Mouse (Mus musculus): ENCODE results near the gene Htr1f.

Gene Htr1f

DNA sequence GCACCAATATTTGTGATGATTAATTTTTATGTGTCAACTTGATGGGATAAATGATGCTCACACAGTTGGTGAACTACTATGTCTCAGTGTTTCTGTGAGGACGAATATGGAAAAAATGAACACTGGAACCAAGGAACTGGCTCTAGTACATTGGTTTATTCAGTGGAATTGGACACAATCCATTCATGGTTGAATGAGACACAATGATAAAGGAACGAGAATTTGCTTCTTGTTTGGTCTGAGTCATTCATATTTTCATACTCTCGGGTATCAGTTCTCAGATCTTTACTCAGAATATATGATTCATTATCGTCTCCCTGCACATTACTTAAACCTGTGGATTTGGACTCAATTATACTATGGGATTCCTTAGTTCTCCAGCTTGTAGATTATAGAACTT, 90.4 kb downstream of the Htr1f start:
- no peak for DNase-seq (ENCODE audit: low read depth, low spot score)

GRCm38 (mm10) chr16:65001993-65002821, 103.4 kb downstream of the Htr1f start:
- no peak for DNase-seq (ENCODE audit: low read depth, low spot score)
- Histone ChIP-seq H3K36me3 (ENCODE audit: control insufficient read depth, insufficient read depth, low read length, poor library complexity, severe bottlenecking) (no peaks in the 10 kb centered on the region), H3K27me3 (ENCODE audit: control insufficient read depth, insufficient read depth, low read length, poor library complexity, severe bottlenecking) (no peaks in the 10 kb centered on the region; the same call in 1 of the 2 replicates)

More for the DNA sequence above, 90.4 kb downstream of the Htr1f start:
- Histone ChIP-seq H3K27me3 (ENCODE audit: control insufficient read depth, insufficient read depth, low read length, poor library complexity, severe bottlenecking) (no peaks in the 10 kb centered on the region), H3K36me3 (ENCODE audit: control insufficient read depth, insufficient read depth, low read length, poor library complexity, severe bottlenecking) (no peaks in the 10 kb centered on the region)

- no peaks in the 10 kb centered on the region for H3K36me3 ChIP-seq (ENCODE audit: control insufficient read depth, insufficient read depth, low read length, poor library complexity, severe bottlenecking)
- H3K27me3 ChIP-seq (ENCODE audit: control insufficient read depth, insufficient read depth, low read length, poor library complexity, severe bottlenecking), result no peaks in the 10 kb centered on the region
- DNase-seq (ENCODE audit: low read depth, low spot score), result no peak
Observed at GRCm38 (mm10) chr16:64989279-64989800, 116.3 kb downstream of the Htr1f start.

- DNase-seq (ENCODE audit: low read depth, low spot score), result no peak
Observed at GRCm38 (mm10) chr16:64987564-64987963, 118.1 kb downstream of the Htr1f start.

DNA sequence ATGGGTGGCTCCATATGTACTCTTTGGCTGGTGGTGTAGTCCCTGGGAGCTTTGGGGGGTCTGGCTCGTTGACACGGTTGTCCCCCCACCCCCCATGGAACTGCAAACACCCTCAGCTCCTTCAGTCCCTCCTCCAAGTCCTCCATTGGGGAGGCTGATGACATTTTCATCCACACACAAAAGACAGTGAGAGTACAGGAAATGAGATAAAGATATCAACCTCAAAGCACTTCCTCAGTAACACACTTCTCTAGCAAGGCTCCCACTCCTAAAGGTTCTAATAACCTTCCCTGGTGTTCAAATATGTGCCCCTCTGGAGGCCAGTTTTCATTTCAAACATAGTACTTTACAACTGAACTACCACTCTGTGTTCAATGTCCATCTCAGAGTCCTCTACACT, 118.6 kb downstream of the Htr1f start:
- no peaks in the 10 kb centered on the region for H3K27me3 ChIP-seq (ENCODE audit: control insufficient read depth, insufficient read depth, low read length, poor library complexity, severe bottlenecking)
- no peak for DNase-seq (ENCODE audit: low read depth, low spot score)
- no peaks in the 10 kb centered on the region for H3K36me3 ChIP-seq (ENCODE audit: control insufficient read depth, insufficient read depth, low read length, poor library complexity, severe bottlenecking)

More at GRCm38 (mm10) chr16:64987564-64987963, 118.1 kb downstream of the Htr1f start:
- Histone ChIP-seq H3K36me3 (ENCODE audit: control insufficient read depth, insufficient read depth, low read length, poor library complexity, severe bottlenecking) (no peaks in the 10 kb centered on the region), H3K27me3 (ENCODE audit: control insufficient read depth, insufficient read depth, low read length, poor library complexity, severe bottlenecking) (no peaks in the 10 kb centered on the region)

DNA sequence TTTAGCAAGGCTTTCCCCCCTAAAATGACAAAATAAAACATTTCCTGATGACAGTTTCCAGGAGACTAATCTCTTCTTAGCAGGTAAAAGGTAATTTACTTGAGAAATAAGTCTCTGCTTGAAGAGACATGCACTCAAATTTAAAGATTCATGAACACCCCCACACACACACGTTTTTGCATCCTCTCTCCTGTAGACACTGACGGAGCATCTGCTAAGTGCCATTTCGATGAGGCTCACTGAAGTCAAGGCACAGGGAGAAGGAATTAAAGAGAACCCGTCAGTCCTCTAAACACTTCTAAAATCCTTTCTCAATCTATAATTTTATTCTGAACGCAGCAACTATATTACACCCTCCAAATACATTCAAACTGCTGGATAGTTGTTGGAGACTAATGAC, 131.0 kb downstream of the Htr1f start:
- Histone ChIP-seq H3K27me3 (ENCODE audit: control insufficient read depth, insufficient read depth, low read length, poor library complexity, severe bottlenecking) (no peaks in the 10 kb centered on the region), H3K36me3 (ENCODE audit: control insufficient read depth, insufficient read depth, low read length, poor library complexity, severe bottlenecking) (no peaks in the 10 kb centered on the region)
- no peak for DNase-seq (ENCODE audit: low read depth, low spot score)

DNA sequence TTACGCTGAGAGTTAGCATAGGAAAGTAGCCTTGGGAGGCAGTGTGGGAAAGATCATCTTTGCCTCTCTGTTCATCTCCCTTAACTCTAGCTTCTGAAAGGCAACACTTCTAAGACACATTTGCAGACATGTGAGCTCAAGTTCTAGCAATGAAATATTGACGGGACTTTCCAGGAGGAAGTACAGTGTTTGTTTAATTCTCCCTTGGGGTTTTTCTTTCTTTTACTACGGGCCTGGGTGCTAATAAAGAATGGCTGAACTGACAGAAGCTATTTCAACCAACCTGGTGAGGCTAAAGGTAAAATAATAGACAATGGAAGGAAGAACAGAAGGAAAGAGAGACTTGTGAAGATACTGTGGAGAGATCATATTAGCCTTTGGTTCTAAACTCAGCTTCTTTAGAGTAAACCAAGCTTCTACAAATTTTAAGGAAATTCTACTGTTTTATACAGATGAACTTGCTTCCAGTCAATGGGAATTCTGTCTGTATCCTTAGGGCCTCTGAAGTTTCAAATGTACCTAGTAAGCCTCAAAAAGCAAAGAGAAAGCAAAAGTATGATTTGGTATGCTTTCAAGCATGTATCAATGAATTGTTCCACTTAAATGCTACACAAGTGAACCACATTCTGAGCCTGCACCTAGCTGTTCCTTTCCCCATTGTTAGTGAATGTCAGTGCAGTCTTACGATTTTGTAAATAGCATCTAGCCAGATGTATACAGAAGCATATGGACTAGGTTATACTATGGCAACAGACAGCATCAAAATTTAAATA, 131.9 kb downstream of the Htr1f start:
- Histone ChIP-seq H3K36me3 (ENCODE audit: control insufficient read depth, insufficient read depth, low read length, poor library complexity, severe bottlenecking) (no peaks in the 10 kb centered on the region), H3K27me3 (ENCODE audit: control insufficient read depth, insufficient read depth, low read length, poor library complexity, severe bottlenecking) (no peaks in the 10 kb centered on the region)
- peak; percentile 63 for DNase-seq (ENCODE audit: low read depth, low spot score)

- H3K27me3 ChIP-seq (ENCODE audit: control insufficient read depth, insufficient read depth, low read length, poor library complexity, severe bottlenecking), result no peaks in the 10 kb centered on the region
- DNase-seq (ENCODE audit: low read depth, low spot score), result peak; percentile 21
- H3K36me3 ChIP-seq (ENCODE audit: control insufficient read depth, insufficient read depth, low read length, poor library complexity, severe bottlenecking), result no peaks in the 10 kb centered on the region
Observed at GRCm38 (mm10) chr16:64961690-64962089, 144.0 kb downstream of the Htr1f start.

- no peaks in the 10 kb centered on the region for H3K27me3 ChIP-seq (ENCODE audit: control insufficient read depth, insufficient read depth, low read length, poor library complexity, severe bottlenecking)
- DNase-seq (ENCODE audit: low read depth, low spot score), result peak; percentile 60
- no peaks in the 10 kb centered on the region for H3K36me3 ChIP-seq (ENCODE audit: control insufficient read depth, insufficient read depth, low read length, poor library complexity, severe bottlenecking)
Observed at GRCm38 (mm10) chr16:64941646-64942195, 163.9 kb downstream of the Htr1f start.

- no peaks in the 10 kb centered on the region for H3K27me3 ChIP-seq (ENCODE audit: control insufficient read depth, insufficient read depth, low read length, poor library complexity, severe bottlenecking)
- DNase-seq (ENCODE audit: low read depth, low spot score), result peak; percentile 18
- no peaks in the 10 kb centered on the region for H3K36me3 ChIP-seq (ENCODE audit: control insufficient read depth, insufficient read depth, low read length, poor library complexity, severe bottlenecking)
Observed at GRCm38 (mm10) chr16:64934793-64935192, 170.9 kb downstream of the Htr1f start.

GRCm38 (mm10) chr16:64934011-64934410, 171.6 kb downstream of the Htr1f start:
- H3K27me3 ChIP-seq (ENCODE audit: control insufficient read depth, insufficient read depth, low read length, poor library complexity, severe bottlenecking), result no peaks in the 10 kb centered on the region
- DNase-seq (ENCODE audit: low read depth, low spot score), result no peak
- no peaks in the 10 kb centered on the region for H3K36me3 ChIP-seq (ENCODE audit: control insufficient read depth, insufficient read depth, low read length, poor library complexity, severe bottlenecking)

GRCm38 (mm10) chr16:64923500-64923899, 182.2 kb downstream of the Htr1f start:
- no peaks in the 10 kb centered on the region for H3K27me3 ChIP-seq (ENCODE audit: control insufficient read depth, insufficient read depth, low read length, poor library complexity, severe bottlenecking)
- no peaks in the 10 kb centered on the region for H3K36me3 ChIP-seq (ENCODE audit: control insufficient read depth, insufficient read depth, low read length, poor library complexity, severe bottlenecking)
- DNase-seq (ENCODE audit: low read depth, low spot score), result no peak

DNA sequence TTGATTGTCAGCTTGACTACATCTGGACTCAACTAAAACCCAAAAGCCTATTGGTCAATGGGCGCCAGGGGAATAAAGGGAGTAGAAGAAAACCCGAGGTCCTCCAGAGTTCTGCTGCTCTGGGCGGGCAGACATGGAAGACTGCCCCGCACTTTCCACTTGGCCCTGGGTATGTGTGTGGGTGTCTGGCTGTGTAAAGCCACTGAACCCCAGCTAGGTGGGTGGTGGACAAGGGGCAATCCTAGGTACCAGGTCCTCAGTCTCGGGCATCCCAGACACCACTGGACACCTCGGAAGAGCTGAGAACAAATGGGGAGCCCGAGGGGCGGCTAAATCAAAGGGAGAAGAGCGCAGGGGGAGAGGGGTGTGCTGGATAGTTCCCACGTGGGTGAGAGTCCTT, 196.9 kb downstream of the Htr1f start:
- no peaks in the 10 kb centered on the region for H3K36me3 ChIP-seq (ENCODE audit: control insufficient read depth, insufficient read depth, low read length, poor library complexity, severe bottlenecking)
- H3K27me3 ChIP-seq (ENCODE audit: control insufficient read depth, insufficient read depth, low read length, poor library complexity, severe bottlenecking), result no peaks in the 10 kb centered on the region
- DNase-seq (ENCODE audit: low read depth, low spot score), result no peak

DNA sequence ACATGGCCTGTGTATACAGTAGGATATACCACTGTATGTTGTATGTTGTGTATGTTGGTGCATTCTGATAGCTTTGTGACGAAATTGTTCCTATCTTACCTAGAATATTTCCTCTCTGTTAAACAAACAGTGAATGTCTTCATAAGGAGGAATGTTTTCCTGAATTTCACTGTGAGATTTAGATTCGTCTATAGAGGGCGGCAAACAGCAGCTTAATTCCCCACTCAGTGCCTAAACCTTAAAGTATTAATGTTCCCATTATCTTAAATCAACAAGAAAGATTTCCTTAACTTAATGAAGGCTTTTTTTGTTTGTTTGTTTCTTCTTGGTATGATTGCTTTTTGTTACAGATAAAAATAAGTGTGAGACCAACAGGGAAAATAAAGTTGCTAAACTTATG, 198.5 kb downstream of the Htr1f start:
- no peaks in the 10 kb centered on the region for H3K36me3 ChIP-seq (ENCODE audit: control insufficient read depth, insufficient read depth, low read length, poor library complexity, severe bottlenecking)
- DNase-seq (ENCODE audit: low read depth, low spot score), result peak; percentile 27
- no peaks in the 10 kb centered on the region for H3K27me3 ChIP-seq (ENCODE audit: control insufficient read depth, insufficient read depth, low read length, poor library complexity, severe bottlenecking)

- no peaks in the 10 kb centered on the region for H3K36me3 ChIP-seq (ENCODE audit: control insufficient read depth, insufficient read depth, low read length, poor library complexity, severe bottlenecking)
- H3K27me3 ChIP-seq (ENCODE audit: control insufficient read depth, insufficient read depth, low read length, poor library complexity, severe bottlenecking), result no peaks in the 10 kb centered on the region
- DNase-seq (ENCODE audit: low read depth, low spot score), result no peak
Observed at GRCm38 (mm10) chr16:64903328-64903727, 202.3 kb downstream of the Htr1f start.

All from splenic B cell, adult 2 months (primary cell).